Mouse (Mus musculus) MEL (cell line): Measurements from ENCODE around the gene Gja1.

ENCODE experiments used
- BHLHE40 ChIP-seq: IDR thresholded peaks from 2 replicates; pipeline ENCODE4 v1.6.1; 2012; ENCODE audit warnings: low read depth, mild to moderate bottlenecking, inconsistent platforms, low read length, improper control_type of control experiment, borderline replicate concordance
- CHD1 ChIP-seq: IDR thresholded peaks from 2 replicates; pipeline ENCODE4 v1.6.1; 2012; ENCODE audit warnings: low read depth, mild to moderate bottlenecking, inconsistent platforms, low read length, improper control_type of control experiment
- CHD2 ChIP-seq: IDR thresholded peaks from 2 replicates; pipeline ENCODE4 v1.6.1; 2011; ENCODE audit warnings: low read length, improper control_type of control experiment
- CTCF ChIP-seq, 3 experiments: IDR thresholded peaks in 2 of 3; conservative IDR thresholded peaks in 1 of 3; 2 replicates each; pipeline ENCODE4 v1.5.1; 2011 to 2012; ENCODE audit warnings: low read length in 3 of 3, low read depth in 2 of 3, mild to moderate bottlenecking in 2 of 3, improper control_type of control experiment in 1 of 3, inconsistent platforms in 1 of 3, mixed read lengths in 1 of 3, moderate library complexity in 1 of 3; ENCODE audit not compliant: control insufficient read depth in 1 of 3, insufficient read depth in 1 of 3, poor library complexity in 1 of 3, severe bottlenecking in 1 of 3
- EP300 ChIP-seq, 2 experiments: IDR thresholded peaks; 2 replicates each; pipeline ENCODE4 v1.6.1; 2011; ENCODE audit warnings: improper control_type of control experiment in 2 of 2, low read length in 2 of 2, low read depth in 1 of 2, mild to moderate bottlenecking in 1 of 2
- GATA1 ChIP-seq: IDR thresholded peaks from 2 replicates; pipeline ENCODE4 v1.6.1; 2011; ENCODE audit warnings: low read depth, low read length, improper control_type of control experiment
- MEF2A ChIP-seq: IDR thresholded peaks from 2 replicates; pipeline ENCODE4 v1.6.1; 2014; ENCODE audit warnings: low read depth, mild to moderate bottlenecking, inconsistent platforms, low read length, improper control_type of control experiment; ENCODE audit not compliant: poor library complexity, insufficient replicate concordance, severe bottlenecking; ENCODE audit errors: extremely low read depth
- POLR2A ChIP-seq, 2 experiments: IDR thresholded peaks; 2 replicates each; pipeline ENCODE4 v1.6.1; 2011 to 2012; ENCODE audit warnings: low read length in 2 of 2, mild to moderate bottlenecking in 2 of 2, control low read depth in 1 of 2, improper control_type of control experiment in 1 of 2, low read depth in 1 of 2, moderate library complexity in 1 of 2; ENCODE audit not compliant: control insufficient read depth in 1 of 2, insufficient read depth in 1 of 2, poor library complexity in 1 of 2
- POLR2AphosphoS2 ChIP-seq: IDR thresholded peaks from 2 replicates; pipeline ENCODE4 v1.6.1; 2011; ENCODE audit warnings: low read length, improper control_type of control experiment
- POLR2AphosphoS5 ChIP-seq: IDR thresholded peaks from 2 replicates; pipeline ENCODE4 v1.6.1; 2012; ENCODE audit warnings: low read depth, borderline replicate concordance, mild to moderate bottlenecking, inconsistent platforms, low read length, moderate library complexity, mixed read lengths
- USF1 ChIP-seq: IDR thresholded peaks from 2 replicates; pipeline ENCODE4 v1.6.1; 2014; ENCODE audit warnings: low read depth, mild to moderate bottlenecking, inconsistent platforms, low read length, improper control_type of control experiment, moderate library complexity
- USF2 ChIP-seq, 2 experiments: IDR thresholded peaks; 2 replicates each; pipeline ENCODE4 v1.6.1; 2011 to 2012; ENCODE audit warnings: improper control_type of control experiment in 2 of 2, low read length in 2 of 2, borderline replicate concordance in 1 of 2, inconsistent platforms in 1 of 2, low read depth in 1 of 2, mild to moderate bottlenecking in 1 of 2; ENCODE audit not compliant: insufficient read depth in 1 of 2

- no peak for TF ChIP-seq CTCF (IDR thresholded peaks at IDR 0.05 in 2 of 3, conservative IDR thresholded peaks at IDR 0.05 in 1 of 3; ENCODE audit: control insufficient read depth in 1 of 3, insufficient read depth in 1 of 3, low read depth in 2 of 3, low read length in 3 of 3, poor library complexity in 1 of 3, severe bottlenecking in 1 of 3)
- TF ChIP-seq GATA1, result no peak
- no peak for TF ChIP-seq POLR2A (IDR thresholded peaks at IDR 0.05; ENCODE audit: control insufficient read depth in 1 of 2, insufficient read depth in 1 of 2, low read depth in 1 of 2, low read length in 2 of 2, poor library complexity in 1 of 2)
- no peak for TF ChIP-seq USF2 (IDR thresholded peaks at IDR 0.05; ENCODE audit: borderline replicate concordance in 1 of 2, insufficient read depth in 1 of 2, low read depth in 1 of 2, low read length in 2 of 2)
- no peak for TF ChIP-seq CHD2
- no peak for TF ChIP-seq CHD1
- no peak for TF ChIP-seq POLR2AphosphoS5
- no peak for TF ChIP-seq USF1
- TF ChIP-seq EP300 (IDR thresholded peaks at IDR 0.05; ENCODE audit: low read depth in 1 of 2, low read length in 2 of 2), result no peak
- TF ChIP-seq POLR2AphosphoS2, result no peak
- no peak for TF ChIP-seq BHLHE40
- no peak for TF ChIP-seq MEF2A
Measured at GRCm38 (mm10) chr10:56385195-56386109, 8.3 kb downstream of the Gja1 start.
